Mouse (Mus musculus) small intestine, adult 2 months (tissue): ENCODE data around the gene Olfr133.
"Not testable (repeated sequence)": the region's sequence is repeated elsewhere in the genome, so short reads cannot be mapped to it uniquely, and the experiment has no call there.

Source experiments
- CTCF ChIP-seq: fragments of 200-500 bp; IDR thresholded peaks from 2 replicates; pipeline ENCODE4 v1.5.1; 2012; ENCODE audit warnings: low read depth, mild to moderate bottlenecking, control low read depth, inconsistent platforms, low read length, moderate library complexity, mixed read lengths; ENCODE audit not compliant: insufficient replicate concordance, insufficient read length; ENCODE audit errors: extremely low read depth
- POLR2A ChIP-seq: fragments of 200-500 bp; IDR thresholded peaks from 2 replicates; pipeline ENCODE4 v1.6.1; 2012; ENCODE audit warnings: low read depth, mild to moderate bottlenecking, control low read depth, inconsistent platforms, low read length, moderate library complexity

- TF ChIP-seq POLR2A, CTCF: not testable (repeated sequence)
Measured at GRCm38 (mm10) chr17:38124199-38124598, 20.9 kb upstream of the Olfr133 start.
